Mouse (Mus musculus): ENCODE results near the gene Sebox.
"Not testable (repeated sequence)": the region's sequence is repeated elsewhere in the genome, so short reads cannot be mapped to it uniquely, and the experiment has no call there.

Sebox gene

DNA sequence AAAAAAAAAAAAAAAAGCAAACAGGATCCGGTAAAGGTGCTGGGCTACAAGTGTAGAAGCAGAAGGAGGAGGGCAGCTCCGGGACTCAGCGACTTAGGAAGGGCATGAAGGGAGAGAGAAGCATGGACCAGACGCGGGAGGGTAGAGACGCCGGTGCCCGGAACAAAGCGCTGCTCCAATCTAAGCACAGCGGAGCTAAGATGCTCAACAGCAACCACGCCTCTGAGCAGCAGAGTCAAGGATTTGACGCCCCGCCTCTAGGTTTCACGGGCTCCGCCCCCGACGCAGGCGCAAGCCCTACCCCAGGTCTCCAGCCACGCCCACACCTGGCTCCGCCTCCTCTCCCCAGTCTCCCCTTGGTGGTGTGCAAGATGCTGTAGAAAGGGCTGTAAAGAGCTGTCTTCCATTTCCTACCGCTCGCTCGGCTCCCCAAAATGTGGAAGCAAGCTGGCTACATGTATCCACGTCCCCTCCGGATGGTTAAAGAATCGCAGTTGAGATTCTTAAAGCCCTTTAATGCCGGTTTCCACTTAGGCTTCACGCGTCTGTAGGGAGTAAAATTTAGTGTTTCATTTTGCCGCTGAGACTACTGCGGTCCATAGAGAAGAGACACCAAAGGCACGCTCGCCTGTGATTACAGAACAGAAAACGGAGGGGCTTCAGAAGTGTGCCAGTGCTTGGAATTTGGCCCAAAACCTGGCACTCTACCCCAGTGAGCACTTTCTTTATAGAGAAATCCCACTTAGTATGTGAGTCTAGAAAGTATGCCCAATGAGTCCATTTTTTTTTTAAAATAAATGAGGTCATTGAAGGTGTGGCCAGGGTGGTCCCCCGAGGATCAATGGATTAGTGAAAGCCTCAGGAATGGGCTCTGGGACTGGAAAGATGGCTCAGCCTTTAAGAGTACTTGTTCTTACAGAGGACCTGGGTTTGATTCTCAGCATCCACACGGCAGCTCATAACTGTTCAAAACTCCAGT lies 5.4 kb upstream of the Sebox start, which contains the start of gene Sarm1:
TSS of gene Sarm1 (minus strand) at position 211 of the 979 bp plus-strand sequence.
- peak; percentile 92 to 94 for DNase-seq (ENCODE audit: low spot score in 2 of 2)

GRCm38 (mm10) chr11:78499004-78499403 lies 4.2 kb upstream of the Sebox start, which contains the start of gene Vtn:
TSS of gene Vtn (plus strand) at chr11:78499091.
- no peak for DNase-seq (ENCODE audit: low spot score in 2 of 2)

DNA sequence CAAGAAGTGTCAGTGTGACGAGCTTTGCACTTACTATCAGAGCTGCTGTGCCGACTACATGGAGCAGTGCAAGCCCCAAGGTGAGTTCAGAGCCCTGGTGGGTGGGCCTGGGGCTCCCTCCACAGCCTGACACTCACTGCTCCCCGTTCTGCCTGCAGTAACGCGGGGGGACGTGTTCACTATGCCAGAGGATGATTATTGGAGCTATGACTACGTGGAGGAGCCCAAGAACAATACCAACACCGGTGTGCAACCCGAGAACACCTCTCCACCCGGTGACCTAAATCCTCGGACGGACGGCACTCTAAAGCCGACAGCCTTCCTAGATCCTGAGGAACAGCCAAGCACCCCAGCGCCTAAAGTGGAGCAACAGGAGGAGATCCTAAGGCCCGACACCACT lies 3.7 kb upstream of the Sebox start:
- DNase-seq (ENCODE audit: low spot score in 2 of 2), result no peak

GRCm38 (mm10) chr11:78500623-78501202 lies 2.5 kb upstream of the Sebox start:
- no peak for DNase-seq (ENCODE audit: low spot score in 2 of 2)

DNA sequence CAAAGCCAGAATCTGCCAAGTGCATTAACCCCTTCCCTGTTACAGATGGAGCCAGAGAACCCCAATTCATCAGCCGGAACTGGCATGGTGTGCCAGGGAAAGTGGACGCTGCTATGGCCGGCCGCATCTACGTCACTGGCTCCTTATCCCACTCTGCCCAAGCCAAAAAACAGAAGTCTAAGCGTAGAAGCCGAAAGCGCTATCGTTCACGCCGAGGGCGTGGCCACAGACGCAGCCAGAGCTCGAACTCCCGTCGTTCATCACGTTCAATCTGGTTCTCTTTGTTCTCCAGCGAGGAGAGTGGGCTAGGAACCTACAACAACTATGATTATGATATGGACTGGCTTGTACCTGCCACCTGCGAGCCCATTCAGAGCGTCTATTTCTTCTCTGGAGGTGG lies 1.7 kb upstream of the Sebox start:
- no peak for DNase-seq (ENCODE audit: low spot score in 2 of 2)

DNA sequence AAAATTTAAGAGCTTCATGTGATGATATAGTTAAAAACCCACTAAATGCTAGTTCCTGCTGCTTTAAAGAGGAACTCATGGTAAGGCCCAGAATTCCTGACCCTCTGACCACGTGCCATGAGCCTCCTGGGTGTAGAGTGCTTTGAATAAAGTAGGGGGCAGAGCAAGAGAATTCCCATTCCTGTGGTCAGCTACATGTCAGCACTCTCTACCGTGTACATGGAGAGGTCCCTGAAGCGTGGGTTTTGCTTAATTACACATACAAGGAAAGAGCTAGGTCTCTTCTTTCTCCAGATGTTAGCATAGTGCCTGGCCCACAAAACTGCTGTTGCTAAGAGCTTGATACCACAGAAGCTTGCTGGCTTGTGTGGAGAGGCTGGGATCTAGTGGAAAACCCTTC lies 2.2 kb downstream of the Sebox start:
- DNase-seq (ENCODE audit: low spot score in 2 of 2), result no peak

DNA sequence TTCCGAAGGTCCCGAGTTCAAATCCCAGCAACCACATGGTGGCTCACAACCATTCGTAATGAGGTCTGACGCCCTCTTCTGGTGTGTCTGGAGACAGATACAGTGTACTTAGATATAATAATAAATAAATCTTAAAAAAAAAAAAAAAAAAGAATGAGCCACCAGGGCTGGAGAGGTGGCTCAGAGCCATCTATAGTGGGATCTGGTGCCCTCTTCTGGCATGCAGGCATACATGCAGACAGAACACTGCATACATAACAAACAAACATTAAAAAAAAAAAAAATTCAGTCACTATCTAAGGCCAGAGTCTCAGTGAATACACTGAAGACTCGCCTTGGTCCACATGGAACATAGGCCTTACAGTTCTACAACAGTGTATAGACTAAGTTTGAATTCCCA lies 5.9 kb downstream of the Sebox start:
- DNase-seq (ENCODE audit: low spot score in 2 of 2), result no peak

GRCm38 (mm10) chr11:78512025-78512957 lies 9.0 kb downstream of the Sebox start, which contains the start of the genes Tmem199 and Poldip2:
TSS of gene Tmem199 (minus strand) at chr11:78512172.
TSS of gene Poldip2 (plus strand) at chr11:78512193.
- DNase-seq (ENCODE audit: low spot score in 2 of 2), result peak; percentile 81 to 83

GRCm38 (mm10) chr11:78513106-78513790 lies 10.0 kb downstream of the Sebox start:
- no peak for DNase-seq (ENCODE audit: low spot score in 2 of 2)

GRCm38 (mm10) chr11:78515549-78516325 lies 12.5 kb downstream of the Sebox start:
- no peak for DNase-seq (ENCODE audit: low spot score in 2 of 2)

GRCm38 (mm10) chr11:78518931-78519330 lies 15.7 kb downstream of the Sebox start:
- DNase-seq (ENCODE audit: low spot score in 2 of 2), result no peak

DNA sequence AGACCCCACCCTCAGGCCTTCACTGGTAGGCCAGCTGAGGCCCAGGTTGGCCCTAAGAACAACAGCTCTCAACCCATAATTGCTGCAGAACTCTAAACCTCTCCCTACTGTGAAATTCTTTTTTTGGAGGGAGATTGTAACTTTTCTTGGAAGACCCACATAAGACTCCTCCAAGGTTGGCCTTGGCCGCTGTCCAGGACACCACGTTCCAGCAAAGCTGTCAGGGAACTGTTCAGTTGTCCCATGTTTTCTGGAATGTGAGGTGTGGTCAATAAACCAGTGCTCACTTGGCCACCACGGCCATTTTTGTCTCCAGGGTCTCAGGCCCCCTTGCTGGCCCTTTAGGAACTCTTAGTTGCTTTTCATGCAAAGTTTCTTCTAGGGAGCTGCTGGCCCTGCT lies 18.6 kb downstream of the Sebox start:
- DNase-seq (ENCODE audit: low spot score in 2 of 2), result no peak

GRCm38 (mm10) chr11:78522481-78522997 lies 19.3 kb downstream of the Sebox start:
- no peak for DNase-seq (ENCODE audit: low spot score in 2 of 2)

- DNase-seq (ENCODE audit: low spot score in 2 of 2), result no peak
Observed at GRCm38 (mm10) chr11:78523241-78523955, 20.2 kb downstream of the Sebox start.

GRCm38 (mm10) chr11:78524838-78525237 lies 21.6 kb downstream of the Sebox start:
- DNase-seq (ENCODE audit: low spot score in 2 of 2), result no peak

- DNase-seq (ENCODE audit: low spot score in 2 of 2), result no peak
Observed at GRCm38 (mm10) chr11:78528714-78529113, 25.5 kb downstream of the Sebox start.

DNA sequence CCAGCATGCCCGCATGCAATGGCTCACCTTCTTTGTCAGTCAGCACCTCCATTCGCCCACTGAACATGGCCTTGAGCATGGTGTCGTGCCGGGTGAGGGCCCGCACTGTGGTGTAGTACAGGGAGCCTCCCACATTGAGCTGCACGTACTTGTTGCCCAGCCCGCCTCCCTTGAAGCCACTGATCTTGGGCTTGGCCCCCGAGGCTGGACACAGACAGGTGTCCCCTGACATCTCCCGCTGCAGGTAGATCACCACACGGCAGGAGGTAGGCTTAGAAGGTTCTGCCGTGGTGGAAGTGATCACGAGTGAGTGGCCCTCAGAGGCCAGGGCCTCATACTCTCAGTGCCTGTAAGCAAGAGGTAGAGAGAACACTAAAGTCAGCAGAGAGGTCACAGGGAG lies 26.8 kb downstream of the Sebox start:
- DNase-seq (ENCODE audit: low spot score in 2 of 2), result no peak

GRCm38 (mm10) chr11:78531046-78531445 lies 27.8 kb downstream of the Sebox start:
- DNase-seq (ENCODE audit: low spot score in 2 of 2), result no peak

DNA sequence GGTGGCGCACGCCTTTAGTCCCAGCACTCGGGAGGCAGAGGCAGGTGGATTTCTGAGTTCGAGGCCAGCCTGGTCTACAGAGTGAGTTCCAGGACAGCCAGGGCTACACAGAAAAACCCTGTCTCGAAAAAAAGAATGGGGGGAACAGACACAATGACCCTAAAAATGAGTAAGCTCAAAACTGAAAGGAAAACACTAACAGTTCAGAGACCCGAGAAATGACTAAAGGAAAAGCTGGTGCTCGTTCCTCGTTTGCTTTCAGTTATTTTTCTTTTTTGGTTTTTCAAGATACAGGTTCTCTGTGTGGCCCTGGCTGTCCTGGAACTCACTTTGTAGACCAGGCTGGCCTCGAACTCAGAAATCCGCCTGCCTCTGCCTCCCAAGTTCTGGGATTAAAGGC lies 28.3 kb downstream of the Sebox start:
- DNase-seq (ENCODE audit: low spot score in 2 of 2), result not testable (repeated sequence)
